Mouse (Mus musculus) hindbrain, embryonic 14.5 days (tissue): ENCODE data around the gene Pds5a. TPM values are rescaled to one million over a fixed set of nuclear protein-coding genes. Genes with fewer than 3 reads are reported as not detected.

Experiments
- ATAC-seq: fragments of 200-750 bp; cut with Nextera tagmentation; 2 replicates; pipeline ENCODE4 v1.8.0; 2017; ENCODE audit warnings: moderate number of reproducible peaks, mild to moderate bottlenecking, moderate TSS enrichment, moderate library complexity; ENCODE audit not compliant: low FRiP score
- DNase-seq: peaks from one replicate; pipeline ENCODE4 v3.0.0-alpha.2; 2015; ENCODE audit warnings: low spot score
- H3K27ac ChIP-seq: fragments of 300-500 bp; sonication (generic); 2 replicates; pipeline ENCODE4 v1.5.1; 2014; ENCODE audit warnings: mild to moderate bottlenecking, moderate library complexity
- H3K27me3 ChIP-seq: fragments of 300-500 bp; sonication (generic); 2 replicates; pipeline ENCODE4 v1.6.1; 2014; ENCODE audit warnings: mild to moderate bottlenecking, low read length, mixed read lengths; ENCODE audit not compliant: control insufficient read depth, insufficient read depth
- H3K36me3 ChIP-seq: fragments of 300-500 bp; sonication (generic); replicated peaks from 2 replicates; pipeline ENCODE4 v1.6.1; 2014; ENCODE audit not compliant: control insufficient read depth, insufficient read depth
- H3K4me1 ChIP-seq: fragments of 300-500 bp; sonication (generic); replicated peaks from 2 replicates; pipeline ENCODE4 v1.6.1; 2014; ENCODE audit warnings: antibody characterized with exemption, low read length, mixed read lengths; ENCODE audit not compliant: control insufficient read depth, insufficient read depth
- H3K4me2 ChIP-seq: fragments of 300-500 bp; sonication (generic); replicated peaks from 2 replicates; pipeline ENCODE4 v1.6.1; 2014; ENCODE audit warnings: mild to moderate bottlenecking, moderate library complexity
- H3K4me3 ChIP-seq: fragments of 300-500 bp; sonication (generic); replicated peaks from 2 replicates; pipeline ENCODE4 v1.5.1; 2014; ENCODE audit warnings: mild to moderate bottlenecking, low read length
- H3K9ac ChIP-seq: fragments of 300-500 bp; sonication (generic); 2 replicates; pipeline ENCODE4 v1.6.1; 2014
- H3K9me3 ChIP-seq: fragments of 300-500 bp; sonication (generic); 2 replicates; pipeline ENCODE4 v1.6.1; 2016; ENCODE audit warnings: low read length; ENCODE audit not compliant: control insufficient read depth
- WGBS: fragments of 180-500 bp; shearing (Covaris S2); extraction: QIAGEN DNeasy Blood & Tissue Kit; methylation state at CpG from one replicate; pipeline ENCODE4 v1.1.7; 2014; 5-methylcytosine and 5-hydroxymethylcytosine counted together
- polyA plus RNA-seq: library from polyadenylated mRNA; unstranded; fragments of >200 nt; fragmentation: Nextera tagmentation; extraction: Ambion mirVana; gene quantifications from 2 replicates; pipeline ENCODE4 v1.2.1, GENCODE M21; 2014

Gene Pds5a
- polyA plus RNA-seq, 1 experiment from 2014 or later = 54.9 TPM

GRCm38 (mm10) chr5:65672162-65672561 is 25.9 kb downstream of the Pds5a start:
- H3K9ac ChIP-seq = no peak overlapping the region
- H3K27ac ChIP-seq = no peak overlapping the region
- no peak overlapping the region for H3K4me2 ChIP-seq
- no peaks in the 10 kb centered on the region for H3K27me3 ChIP-seq
- DNase-seq (no peak), ATAC-seq (no peak)
- H3K4me3 ChIP-seq = no peak overlapping the region
- H3K36me3 ChIP-seq = peaks cover 11% of the 10 kb centered on the region; the same call in 1 of the 2 replicates
- no peaks in the 10 kb centered on the region for H3K4me1 ChIP-seq
- H3K9me3 ChIP-seq = peaks cover 4% of the 10 kb centered on the region; the same call in 1 of the 2 replicates

GRCm38 (mm10) chr5:65667644-65668043 is 30.4 kb downstream of the Pds5a start:
- no peak overlapping the region for H3K4me2 ChIP-seq
- H3K9me3 ChIP-seq = no peaks in the 10 kb centered on the region; the same call in 1 of the 2 replicates
- WGBS = 85% methylated on average over 3 of the region's 3 CpGs
- no peaks in the 10 kb centered on the region for H3K4me1 ChIP-seq
- H3K4me3 ChIP-seq = no peak overlapping the region
- no peaks in the 10 kb centered on the region for H3K27me3 ChIP-seq
- no peaks in the 10 kb centered on the region for H3K36me3 ChIP-seq
- no peak for ATAC-seq
- no peak overlapping the region for H3K27ac ChIP-seq
- no peak overlapping the region for H3K9ac ChIP-seq
- DNase-seq = no peak

- Histone ChIP-seq H3K4me1 (no peaks in the 10 kb centered on the region), H3K9me3 (no peaks in the 10 kb centered on the region), H3K9ac (no peak overlapping the region), H3K4me3 (no peak overlapping the region), H3K27me3 (no peaks in the 10 kb centered on the region), H3K27ac (no peak overlapping the region), H3K36me3 (peaks cover 4% of the 10 kb centered on the region), H3K4me2 (no peak overlapping the region)
- no peak for ATAC-seq
- DNase-seq = no peak
- WGBS = 100% methylated on average over 1 of the region's 1 CpGs
Observed at GRCm38 (mm10) chr5:65665370-65665769, 32.7 kb downstream of the Pds5a start.

DNA sequence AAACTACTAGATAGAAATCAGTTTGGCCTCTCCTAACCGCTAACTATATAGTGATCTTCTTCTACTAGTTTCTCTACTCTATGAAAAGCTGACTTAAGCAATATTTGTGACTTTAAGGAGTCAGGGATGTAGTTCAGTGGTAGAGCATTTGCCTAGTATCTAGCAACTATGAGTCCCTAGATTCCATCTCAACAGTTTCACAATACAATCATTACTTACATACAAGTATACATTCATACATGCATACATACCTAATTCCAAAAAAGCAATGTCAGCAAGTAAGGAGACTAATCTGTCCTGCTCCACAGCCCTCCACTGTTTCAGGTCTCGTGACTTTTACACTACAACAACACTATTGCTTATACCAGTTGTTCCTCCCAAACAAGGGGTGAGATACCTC is 36.1 kb downstream of the Pds5a start:
- Histone ChIP-seq H3K4me3 (no peak overlapping the region), H3K4me2 (no peak overlapping the region), H3K27ac (no peak overlapping the region), H3K27me3 (no peaks in the 10 kb centered on the region), H3K9ac (no peak overlapping the region), H3K36me3 (peaks cover 20% of the 10 kb centered on the region), H3K4me1 (no peaks in the 10 kb centered on the region), H3K9me3 (no peaks in the 10 kb centered on the region)
- DNase-seq (no peak), ATAC-seq (no peak)
- WGBS = 95% methylated on average over 2 of the region's 2 CpGs

- H3K27me3 ChIP-seq = no peaks in the 10 kb centered on the region
- WGBS = 93% methylated on average over 5 of the region's 5 CpGs
- peaks cover 66% of the 10 kb centered on the region for H3K36me3 ChIP-seq
- no peak for ATAC-seq
- no peaks in the 10 kb centered on the region for H3K4me1 ChIP-seq
- H3K9ac ChIP-seq = no peak overlapping the region
- no peak overlapping the region for H3K4me2 ChIP-seq
- no peak overlapping the region for H3K27ac ChIP-seq
- H3K4me3 ChIP-seq = no peak overlapping the region
- H3K9me3 ChIP-seq = no peaks in the 10 kb centered on the region
- DNase-seq = no peak
Observed at GRCm38 (mm10) chr5:65653786-65654185, 44.3 kb downstream of the Pds5a start.

- Histone ChIP-seq H3K4me3 (no peak overlapping the region), H3K9ac (no peak overlapping the region), H3K4me1 (no peaks in the 10 kb centered on the region), H3K36me3 (peaks cover 78% of the 10 kb centered on the region), H3K4me2 (no peak overlapping the region), H3K27ac (no peak overlapping the region), H3K27me3 (no peaks in the 10 kb centered on the region), H3K9me3 (no peaks in the 10 kb centered on the region)
- no peak for ATAC-seq
- 95% methylated on average over 1 of the region's 1 CpGs for WGBS
- DNase-seq = no peak
Observed at GRCm38 (mm10) chr5:65638896-65639295, 59.2 kb downstream of the Pds5a start.

DNA sequence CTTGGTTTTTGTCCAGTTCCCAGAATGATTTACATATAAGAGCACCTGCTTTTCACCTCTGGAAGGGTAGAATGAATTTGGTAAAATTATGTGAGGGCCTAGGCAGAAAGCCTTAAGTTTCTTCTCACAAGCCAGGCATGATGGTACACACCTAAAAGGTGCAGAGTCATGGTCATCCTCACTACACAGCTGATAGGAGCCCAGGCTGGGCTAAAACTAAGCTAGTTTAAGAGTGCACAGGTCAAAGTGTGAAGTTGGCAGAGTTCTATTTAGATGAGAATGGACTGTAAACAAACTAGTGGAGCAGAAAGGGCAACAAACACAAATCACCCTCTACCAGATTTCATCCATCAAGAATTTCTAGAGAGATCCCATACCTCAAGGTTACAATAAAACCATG is 73.7 kb downstream of the Pds5a start:
- no peaks in the 10 kb centered on the region for H3K27me3 ChIP-seq
- H3K4me3 ChIP-seq = no peak overlapping the region
- no peak for ATAC-seq
- H3K36me3 ChIP-seq = peaks cover 75% of the 10 kb centered on the region
- H3K9ac ChIP-seq = no peak overlapping the region
- H3K4me1 ChIP-seq = no peaks in the 10 kb centered on the region
- H3K9me3 ChIP-seq = no peaks in the 10 kb centered on the region
- no peak overlapping the region for H3K4me2 ChIP-seq
- no peak for DNase-seq
- no peak overlapping the region for H3K27ac ChIP-seq

DNA sequence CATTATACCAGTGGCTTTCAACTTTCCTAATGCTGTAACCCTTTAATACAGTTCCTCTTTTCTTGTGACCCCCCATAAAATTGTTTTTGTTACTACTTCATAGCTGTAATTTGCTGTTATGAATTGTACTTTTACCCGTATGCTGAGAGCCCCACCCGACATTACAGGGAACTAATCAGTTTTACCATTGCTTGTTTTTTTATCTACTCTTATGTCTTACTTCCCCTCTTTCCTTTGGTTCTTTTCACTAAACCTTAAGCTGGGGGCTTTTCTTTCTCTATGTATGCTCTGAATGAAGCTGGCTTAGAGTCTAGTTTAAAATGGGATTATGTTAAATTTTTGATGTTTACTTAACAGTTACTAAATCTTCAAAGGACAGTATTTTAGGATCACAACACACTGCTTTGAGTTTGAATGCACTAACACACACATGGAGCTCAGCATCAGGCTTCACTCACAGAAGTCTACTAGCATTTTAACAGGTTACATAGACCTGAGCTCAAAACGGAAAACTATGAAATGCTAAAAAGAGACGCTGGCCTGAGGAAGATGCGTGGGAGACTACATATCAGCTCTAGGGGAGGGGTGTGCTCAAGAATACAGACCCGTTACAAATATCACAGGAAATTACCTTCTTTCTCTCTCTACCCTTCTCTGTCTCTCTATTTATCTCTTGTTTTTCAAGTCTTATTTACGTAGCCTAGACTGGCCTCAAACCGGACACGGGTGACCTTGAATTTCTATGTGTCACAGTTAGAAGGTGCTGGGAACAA is 84.7 kb downstream of the Pds5a start:
- Histone ChIP-seq H3K27ac (no peak overlapping the region), H3K4me2 (no peak overlapping the region), H3K36me3 (peaks cover 59% of the 10 kb centered on the region), H3K9ac (no peak overlapping the region), H3K4me1 (no peaks in the 10 kb centered on the region), H3K9me3 (no peaks in the 10 kb centered on the region), H3K27me3 (no peaks in the 10 kb centered on the region), H3K4me3 (no peak overlapping the region)
- no peak for DNase-seq
- no peak for ATAC-seq
- 90% methylated on average over 9 of the region's 9 CpGs for whole genome bisulfite sequencing

DNA sequence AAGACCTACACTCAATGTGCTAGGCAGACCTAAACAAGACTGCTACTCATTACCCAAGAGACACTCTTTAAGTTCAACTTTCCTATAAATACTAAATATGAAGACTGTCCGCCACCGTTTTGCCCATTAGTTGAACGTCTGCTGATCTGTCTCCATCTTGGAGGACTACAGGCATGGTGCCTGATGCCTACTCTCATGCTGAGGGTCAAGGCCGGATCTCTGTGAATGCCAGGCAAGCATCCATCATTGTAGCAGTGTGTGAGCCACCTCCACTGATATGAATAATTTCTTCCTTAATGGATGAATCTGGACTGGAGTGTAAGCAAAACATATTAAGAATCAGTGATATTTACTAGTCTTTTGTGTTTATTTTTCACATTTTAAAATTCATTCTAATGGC is 87.5 kb downstream of the Pds5a start:
- 83% methylated on average over 4 of the region's 4 CpGs for WGBS
- DNase-seq = no peak
- peaks cover 43% of the 10 kb centered on the region for H3K36me3 ChIP-seq
- H3K27ac ChIP-seq = no peak overlapping the region
- no peaks in the 10 kb centered on the region for H3K9me3 ChIP-seq
- no peaks in the 10 kb centered on the region for H3K27me3 ChIP-seq
- H3K4me3 ChIP-seq = no peak overlapping the region
- ATAC-seq = no peak
- H3K4me1 ChIP-seq = no peaks in the 10 kb centered on the region
- no peak overlapping the region for H3K4me2 ChIP-seq
- no peak overlapping the region for H3K9ac ChIP-seq

DNA sequence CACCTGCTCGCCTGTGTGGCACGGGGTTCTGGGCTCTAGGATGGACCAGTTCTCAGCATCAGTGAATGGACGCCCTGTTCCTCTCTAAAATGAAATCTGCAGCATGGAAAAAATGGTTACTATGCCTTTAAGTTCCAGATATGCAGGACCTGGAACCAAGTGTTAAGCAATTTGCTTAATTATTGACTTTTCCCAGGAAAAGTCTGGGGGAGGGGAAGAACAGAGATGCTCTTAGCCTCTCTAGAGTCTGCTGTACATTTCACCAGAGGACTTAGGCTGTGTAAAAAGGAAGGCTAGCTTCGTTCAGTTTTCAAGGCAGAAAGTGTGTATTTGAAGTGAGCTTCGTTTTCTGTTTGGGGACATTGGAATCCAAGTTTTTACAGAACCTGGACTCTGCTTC is 88.3 kb downstream of the Pds5a start:
- Histone ChIP-seq H3K36me3 (peaks cover 39% of the 10 kb centered on the region), H3K4me2 (no peak overlapping the region), H3K4me3 (no peak overlapping the region), H3K9ac (no peak overlapping the region), H3K4me1 (no peaks in the 10 kb centered on the region), H3K9me3 (no peaks in the 10 kb centered on the region), H3K27ac (no peak overlapping the region), H3K27me3 (no peaks in the 10 kb centered on the region)
- DNase-seq (no peak), ATAC-seq (no peak)
- 93% methylated on average over 5 of the region's 5 CpGs for WGBS
